24 mouse cellular contexts compared by ENCODE assay signal in genomic region chr1:185113687-185114086, GRCm38 (mm10).
A peak's percentile ranks its signal among the peaks of the same experiment; 100 is the strongest.
DNase-seq lines count a peak whose midpoint lies in the region; ATAC-seq lines count a peak whose summit lies in the region.
"Had no signal": no experiment of that assay in that cellular context is flagged by ENCODE, and none has a peak within 500 bp of the region (broad histone marks: within the 10 kb centered on the region; RNA-seq: fewer than 3 reads in every experiment).

No protein-coding gene starts in this region.

- no peaks in the 10 kb centered on the region for H3K9me3 ChIP-seq in embryonic facial prominence, embryonic 14.5 days (ENCODE audit: control insufficient read depth, low read length)
- H3K9me3 ChIP-seq in embryonic facial prominence, embryonic 10.5 days = no peaks in the 10 kb centered on the region
- H3K9me3 ChIP-seq in limb, embryonic 12.5 days = no peaks in the 10 kb centered on the region
- H3K9me3 ChIP-seq in limb, embryonic 10.5 days (replicated peaks) = no peaks in the 10 kb centered on the region
- H3K9me3 ChIP-seq: embryonic facial prominence, embryonic 13.5 days; forebrain, embryonic 10.5 days; forebrain, embryonic 13.5 days; G1E; hindbrain, embryonic 12.5 days; hindbrain, embryonic 15.5 days had no signal

- H3K27ac ChIP-seq in embryonic facial prominence, embryonic 14.5 days (replicated peaks; ENCODE audit: low read depth, low read length) = no peak overlapping the region
- no peak overlapping the region for H3K27ac ChIP-seq in embryonic facial prominence, embryonic 10.5 days (replicated peaks)
- H3K27ac ChIP-seq in limb, embryonic 12.5 days = no peak overlapping the region
- no peak overlapping the region for H3K27ac ChIP-seq in limb, embryonic 10.5 days
- H3K27ac ChIP-seq: embryonic facial prominence, embryonic 13.5 days; forebrain, embryonic 10.5 days; forebrain, embryonic 13.5 days; heart, adult 2 months; hindbrain, embryonic 12.5 days; hindbrain, embryonic 15.5 days had no signal

- 44% methylated on average over 6 of the region's 6 CpGs for WGBS in embryonic facial prominence, embryonic 14.5 days
- WGBS in embryonic facial prominence, embryonic 10.5 days = 68% methylated on average over 6 of the region's 6 CpGs
- 75% methylated on average over 6 of the region's 6 CpGs for WGBS in limb, embryonic 12.5 days
- WGBS in limb, embryonic 10.5 days = 76% methylated on average over 6 of the region's 6 CpGs

- H3K4me1 ChIP-seq in embryonic facial prominence, embryonic 14.5 days (ENCODE audit: control insufficient read depth, insufficient read depth, low read length) = peaks cover 18% of the 10 kb centered on the region
- H3K4me1 ChIP-seq in embryonic facial prominence, embryonic 10.5 days = no peaks in the 10 kb centered on the region
- no peaks in the 10 kb centered on the region; the same call in 1 of the 2 replicates for H3K4me1 ChIP-seq in limb, embryonic 12.5 days (replicated peaks)
- H3K4me1 ChIP-seq in limb, embryonic 10.5 days = no peaks in the 10 kb centered on the region
- H3K4me1 ChIP-seq: forebrain, embryonic 10.5 days; hindbrain, embryonic 12.5 days had no signal

- no peak overlapping the region for H3K4me2 ChIP-seq in embryonic facial prominence, embryonic 14.5 days (ENCODE audit: low read depth, low read length)
- H3K4me2 ChIP-seq in limb, embryonic 12.5 days = no peak overlapping the region
- H3K4me2 ChIP-seq: embryonic facial prominence, embryonic 13.5 days; forebrain, embryonic 13.5 days; heart, embryonic 11.5 days; hindbrain, embryonic 12.5 days; hindbrain, embryonic 15.5 days had no signal

- H3K27me3 ChIP-seq in embryonic facial prominence, embryonic 14.5 days (replicated peaks; ENCODE audit: control insufficient read depth, insufficient read depth, low read length) = no peaks in the 10 kb centered on the region
- H3K27me3 ChIP-seq in embryonic facial prominence, embryonic 10.5 days (replicated peaks; ENCODE audit: low read depth, poor library complexity, severe bottlenecking) = no peaks in the 10 kb centered on the region
- H3K27me3 ChIP-seq in limb, embryonic 12.5 days = no peaks in the 10 kb centered on the region
- no peaks in the 10 kb centered on the region for H3K27me3 ChIP-seq in limb, embryonic 10.5 days (ENCODE audit: low read depth, poor library complexity, severe bottlenecking)
- H3K27me3 ChIP-seq: CH12.LX; embryonic facial prominence, embryonic 13.5 days; forebrain, embryonic 13.5 days; hindbrain, embryonic 12.5 days; hindbrain, embryonic 15.5 days had no signal

- H3K36me3 ChIP-seq in embryonic facial prominence, embryonic 14.5 days (ENCODE audit: control insufficient read depth, insufficient read depth, low read length) = no peaks in the 10 kb centered on the region
- no peaks in the 10 kb centered on the region for H3K36me3 ChIP-seq in embryonic facial prominence, embryonic 10.5 days (replicated peaks)
- H3K36me3 ChIP-seq in limb, embryonic 12.5 days = no peaks in the 10 kb centered on the region
- H3K36me3 ChIP-seq in limb, embryonic 10.5 days = no peaks in the 10 kb centered on the region
- H3K36me3 ChIP-seq: embryonic facial prominence, embryonic 13.5 days; forebrain, embryonic 10.5 days; G1E; hindbrain, embryonic 12.5 days; hindbrain, embryonic 15.5 days had no signal

- ATAC-seq in embryonic facial prominence, embryonic 14.5 days (ENCODE audit: low read depth) = peak; percentile 47; the same call in 1 of the 2 replicates
- peak; percentile 15; the same call in 1 of the 2 replicates for ATAC-seq in limb, embryonic 12.5 days (ENCODE audit: insufficient number of reproducible peaks, insufficient read depth, low FRiP score, low TSS enrichment, low read depth)
- ATAC-seq: forebrain, embryonic 13.5 days; forebrain, embryonic 16.5 days; Patski had no signal

- peak; percentile 81 for DNase-seq in embryonic facial prominence, embryonic 14.5 days (ENCODE audit: low spot score)
- no peak for DNase-seq in embryonic facial prominence, embryonic 10.5 days (ENCODE audit: low spot score)
- peak; percentile 31 for DNase-seq in heart, adult 11 months
- no peak for DNase-seq in heart, adult 9 months (ENCODE audit: low spot score in 2 of 2)
- no peak for DNase-seq in limb, embryonic 10.5 days (ENCODE audit: low spot score)
- DNase-seq in adrenal gland, postnatal 14 days = no peak
- DNase-seq in frontal cortex, postnatal 36 days (ENCODE audit: low spot score in 2 of 2) = no peak
- DNase-seq: adrenal gland, postnatal 10 days; cerebellum, adult 11 months; cerebellum, adult 2 months; cerebellum, adult 9-11 months; cerebellum, postnatal 25 days; heart, adult 2 months had no signal

- no peak overlapping the region for H3K4me3 ChIP-seq in embryonic facial prominence, embryonic 14.5 days (ENCODE audit: low read depth, low read length)
- no peak overlapping the region for H3K4me3 ChIP-seq in embryonic facial prominence, embryonic 10.5 days
- no peak overlapping the region for H3K4me3 ChIP-seq in limb, embryonic 12.5 days (replicated peaks)
- no peak overlapping the region for H3K4me3 ChIP-seq in limb, embryonic 10.5 days
- H3K4me3 ChIP-seq: embryonic facial prominence, embryonic 13.5 days; forebrain, embryonic 10.5 days; forebrain, embryonic 13.5 days; heart, adult 2 months; hindbrain, embryonic 12.5 days; hindbrain, embryonic 15.5 days had no signal

- no peak overlapping the region for H3K9ac ChIP-seq in embryonic facial prominence, embryonic 14.5 days (ENCODE audit: low read depth, low read length)
- H3K9ac ChIP-seq in limb, embryonic 12.5 days (replicated peaks) = no peak overlapping the region
- H3K9ac ChIP-seq: embryonic facial prominence, embryonic 13.5 days; forebrain, embryonic 13.5 days; hindbrain, embryonic 12.5 days; hindbrain, embryonic 15.5 days had no signal

Comparison
In these comparisons a context has a peak if more than half of its experiments do, and no peak if none do; other contexts are left out.
1. DNase-seq: peak in embryonic facial prominence, embryonic 14.5 days (single experiment) and heart, adult 11 months (single experiment); none in embryonic facial prominence, embryonic 10.5 days (single experiment), heart, adult 9 months (0 of 2), limb, embryonic 10.5 days (single experiment), adrenal gland, postnatal 14 days (single experiment) and frontal cortex, postnatal 36 days (0 of 2).